Mouse (Mus musculus): ENCODE results near the gene Rsg1.

GRCm38 (mm10) chr4:141241861-141242260 lies 28.1 kb downstream of the Rsg1 start:
- TF ChIP-seq POLR2A (IDR thresholded peaks at IDR 0.05; ENCODE audit: borderline replicate concordance, extremely low read depth, low read depth, low read length) (no peak), CTCF (IDR thresholded peaks at IDR 0.05; ENCODE audit: insufficient read depth, low read length) (no peak)
